Mouse (Mus musculus): ENCODE results near the gene Itgal. TPM values are rescaled to one million over a fixed set of nuclear protein-coding genes. Genes with fewer than 3 reads are reported as not detected.

Gene Itgal
- polyA plus RNA-seq, 1 experiment from 2014 or later = 0.59 TPM

DNA sequence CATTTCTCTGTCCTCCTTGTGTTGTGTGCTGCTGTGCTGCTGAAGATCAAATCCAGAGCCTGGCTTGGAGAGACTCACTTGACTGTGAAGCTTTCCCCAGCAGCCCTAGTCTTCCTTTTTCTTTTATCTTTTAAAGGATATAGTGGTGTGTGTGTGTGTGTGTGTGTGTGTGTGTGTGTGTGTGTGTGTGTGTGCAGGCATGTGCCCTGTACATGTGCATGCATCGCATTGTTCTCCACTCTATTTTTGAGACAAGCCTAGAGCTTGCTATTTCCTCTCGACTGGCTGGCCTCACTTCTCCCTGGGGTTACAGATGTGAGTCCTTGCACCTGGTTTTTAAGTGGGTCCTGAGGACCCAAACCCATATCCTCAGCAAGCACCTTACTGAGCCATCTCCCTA is 13.9 kb upstream of the Itgal start:
- no peak overlapping the region for H3K27ac ChIP-seq (replicated peaks; ENCODE audit: low read depth, low read length)
- ATAC-seq (replicated peaks; ENCODE audit: insufficient number of reproducible peaks, low FRiP score, low TSS enrichment, low read depth) (no peak), DNase-seq (ENCODE audit: low spot score) (no peak)
- no peaks in the 10 kb centered on the region for H3K27me3 ChIP-seq (ENCODE audit: control insufficient read depth, insufficient read depth, low read length)
- 91% methylated on average over 2 of the region's 2 CpGs for WGBS
- no peaks in the 10 kb centered on the region for H3K4me1 ChIP-seq (ENCODE audit: control insufficient read depth, insufficient read depth, low read length)
- H3K36me3 ChIP-seq (replicated peaks; ENCODE audit: control insufficient read depth, insufficient read depth, low read depth, low read length) = no peaks in the 10 kb centered on the region
- no peak overlapping the region for H3K4me2 ChIP-seq (ENCODE audit: low read depth, low read length)
- H3K9me3 ChIP-seq (replicated peaks; ENCODE audit: control insufficient read depth, low read length) = no peaks in the 10 kb centered on the region
- no peak overlapping the region for H3K9ac ChIP-seq (replicated peaks; ENCODE audit: low read length)
- no peak overlapping the region for H3K4me3 ChIP-seq (ENCODE audit: low read depth, low read length)

DNA sequence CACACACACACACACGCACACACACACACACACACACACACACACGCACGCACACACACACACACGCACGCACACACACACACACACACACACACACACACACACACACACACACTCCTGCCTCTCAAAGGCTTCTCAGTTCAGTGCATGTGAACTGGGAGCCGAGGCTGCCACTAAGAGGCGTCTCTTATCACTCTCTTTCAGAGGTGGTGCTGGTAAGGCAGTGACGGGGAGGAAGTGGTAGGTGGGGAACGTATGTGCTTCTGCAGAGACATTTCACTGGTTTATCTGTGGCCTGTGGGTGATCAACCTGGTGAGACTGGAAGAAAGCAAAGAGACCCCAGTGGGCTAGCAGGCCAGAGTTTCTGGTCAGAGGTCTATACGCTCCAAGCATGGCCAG is 10.9 kb upstream of the Itgal start:
- WGBS = 88% methylated on average over 6 of the region's 10 CpGs
- Histone ChIP-seq H3K4me1 (ENCODE audit: control insufficient read depth, insufficient read depth, low read length) (no peaks in the 10 kb centered on the region), H3K4me3 (ENCODE audit: low read depth, low read length) (no peak overlapping the region), H3K9me3 (replicated peaks; ENCODE audit: control insufficient read depth, low read length) (peaks cover 3% of the 10 kb centered on the region; the same call in 1 of the 2 replicates), H3K27ac (replicated peaks; ENCODE audit: low read depth, low read length) (no peak overlapping the region), H3K27me3 (ENCODE audit: control insufficient read depth, insufficient read depth, low read length) (no peaks in the 10 kb centered on the region), H3K36me3 (replicated peaks; ENCODE audit: control insufficient read depth, insufficient read depth, low read depth, low read length) (no peaks in the 10 kb centered on the region), H3K9ac (replicated peaks; ENCODE audit: low read length) (no peak overlapping the region), H3K4me2 (ENCODE audit: low read depth, low read length) (no peak overlapping the region)
- DNase-seq (ENCODE audit: low spot score) (no peak), ATAC-seq (replicated peaks; ENCODE audit: insufficient number of reproducible peaks, low FRiP score, low TSS enrichment, low read depth) (no peak)

DNA sequence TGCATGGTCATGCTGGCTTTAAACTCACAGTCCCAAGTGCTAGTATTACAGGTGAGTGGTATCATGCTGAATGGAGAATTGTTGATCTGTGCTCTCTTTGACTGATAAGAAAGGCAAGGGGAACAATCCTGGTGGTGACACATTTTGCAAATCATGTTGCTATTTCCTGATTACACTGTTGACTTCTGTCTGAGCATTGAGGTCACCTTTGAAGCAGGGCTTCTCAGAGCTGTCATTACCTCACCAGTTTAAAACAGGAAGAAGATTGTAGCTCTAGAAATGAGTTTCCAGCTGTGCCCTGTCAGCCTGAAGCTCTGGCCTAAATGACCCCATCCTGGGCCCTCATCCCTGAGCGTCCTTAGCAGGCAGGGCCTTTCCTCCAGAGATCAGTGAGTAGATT is 8.1 kb upstream of the Itgal start:
- no peak overlapping the region for H3K27ac ChIP-seq (replicated peaks; ENCODE audit: low read depth, low read length)
- no peak overlapping the region for H3K4me3 ChIP-seq (ENCODE audit: low read depth, low read length)
- H3K27me3 ChIP-seq (ENCODE audit: control insufficient read depth, insufficient read depth, low read length) = no peaks in the 10 kb centered on the region
- H3K36me3 ChIP-seq (replicated peaks; ENCODE audit: control insufficient read depth, insufficient read depth, low read depth, low read length) = no peaks in the 10 kb centered on the region
- DNase-seq (ENCODE audit: low spot score) (no peak), ATAC-seq (replicated peaks; ENCODE audit: insufficient number of reproducible peaks, low FRiP score, low TSS enrichment, low read depth) (no peak)
- no peak overlapping the region for H3K9ac ChIP-seq (replicated peaks; ENCODE audit: low read length)
- 68% methylated on average over 1 of the region's 1 CpGs for WGBS
- no peaks in the 10 kb centered on the region for H3K4me1 ChIP-seq (ENCODE audit: control insufficient read depth, insufficient read depth, low read length)
- H3K4me2 ChIP-seq (ENCODE audit: low read depth, low read length) = no peak overlapping the region
- H3K9me3 ChIP-seq (replicated peaks; ENCODE audit: control insufficient read depth, low read length) = peaks cover 3% of the 10 kb centered on the region; the same call in 1 of the 2 replicates

DNA sequence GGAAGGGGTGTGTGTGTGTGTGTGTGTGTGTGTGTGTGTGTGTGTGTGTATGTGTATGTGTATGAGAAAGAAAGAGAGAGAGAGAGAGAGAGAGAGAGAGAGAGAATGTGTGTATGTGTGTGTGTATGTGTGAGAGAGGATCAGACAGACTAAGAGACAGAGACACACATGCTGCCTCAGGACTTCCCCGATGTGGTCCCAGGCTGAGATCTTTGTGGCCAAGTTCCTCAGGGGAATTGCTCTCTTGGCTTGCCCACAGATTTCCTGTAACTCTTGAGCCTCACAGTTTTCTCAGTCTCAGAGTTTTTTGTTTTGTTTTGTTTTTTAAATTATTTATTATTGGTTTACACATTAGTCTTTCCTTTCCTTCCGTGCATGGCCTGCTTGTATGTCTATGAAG is 6.8 kb upstream of the Itgal start:
- 77% methylated on average over 2 of the region's 2 CpGs for WGBS
- H3K4me3 ChIP-seq (ENCODE audit: low read depth, low read length) = no peak overlapping the region
- no peak overlapping the region for H3K27ac ChIP-seq (replicated peaks; ENCODE audit: low read depth, low read length)
- no peak overlapping the region for H3K4me2 ChIP-seq (ENCODE audit: low read depth, low read length)
- no peaks in the 10 kb centered on the region for H3K27me3 ChIP-seq (ENCODE audit: control insufficient read depth, insufficient read depth, low read length)
- DNase-seq (ENCODE audit: low spot score) (no peak), ATAC-seq (replicated peaks; ENCODE audit: insufficient number of reproducible peaks, low FRiP score, low TSS enrichment, low read depth) (no peak)
- H3K9ac ChIP-seq (replicated peaks; ENCODE audit: low read length) = no peak overlapping the region
- no peaks in the 10 kb centered on the region for H3K36me3 ChIP-seq (replicated peaks; ENCODE audit: control insufficient read depth, insufficient read depth, low read depth, low read length)
- H3K9me3 ChIP-seq (replicated peaks; ENCODE audit: control insufficient read depth, low read length) = peaks cover 3% of the 10 kb centered on the region; the same call in 1 of the 2 replicates
- H3K4me1 ChIP-seq (ENCODE audit: control insufficient read depth, insufficient read depth, low read length) = no peaks in the 10 kb centered on the region

DNA sequence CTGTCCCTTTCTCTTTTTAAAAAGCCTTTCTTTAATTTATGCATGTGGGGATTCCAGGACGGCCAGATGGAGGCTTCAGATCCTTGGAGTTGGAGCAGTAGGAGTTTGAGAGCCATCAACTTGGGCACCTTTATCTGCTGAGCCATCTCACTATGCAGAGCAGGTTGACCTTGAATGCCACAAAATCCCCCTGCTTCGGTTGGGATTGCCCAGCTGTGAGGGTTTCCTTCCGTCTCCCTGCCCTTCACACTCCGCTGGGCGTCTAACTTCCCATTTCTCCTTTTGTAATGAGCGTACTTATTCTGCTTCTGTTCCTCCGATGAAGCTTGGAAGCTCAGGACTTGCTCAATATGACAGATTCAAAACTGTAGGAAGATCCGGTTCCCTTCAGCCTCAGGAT is 5.9 kb upstream of the Itgal start:
- 62% methylated on average over 8 of the region's 8 CpGs for WGBS
- Histone ChIP-seq H3K36me3 (replicated peaks; ENCODE audit: control insufficient read depth, insufficient read depth, low read depth, low read length) (no peaks in the 10 kb centered on the region), H3K27me3 (ENCODE audit: control insufficient read depth, insufficient read depth, low read length) (no peaks in the 10 kb centered on the region)

DNA sequence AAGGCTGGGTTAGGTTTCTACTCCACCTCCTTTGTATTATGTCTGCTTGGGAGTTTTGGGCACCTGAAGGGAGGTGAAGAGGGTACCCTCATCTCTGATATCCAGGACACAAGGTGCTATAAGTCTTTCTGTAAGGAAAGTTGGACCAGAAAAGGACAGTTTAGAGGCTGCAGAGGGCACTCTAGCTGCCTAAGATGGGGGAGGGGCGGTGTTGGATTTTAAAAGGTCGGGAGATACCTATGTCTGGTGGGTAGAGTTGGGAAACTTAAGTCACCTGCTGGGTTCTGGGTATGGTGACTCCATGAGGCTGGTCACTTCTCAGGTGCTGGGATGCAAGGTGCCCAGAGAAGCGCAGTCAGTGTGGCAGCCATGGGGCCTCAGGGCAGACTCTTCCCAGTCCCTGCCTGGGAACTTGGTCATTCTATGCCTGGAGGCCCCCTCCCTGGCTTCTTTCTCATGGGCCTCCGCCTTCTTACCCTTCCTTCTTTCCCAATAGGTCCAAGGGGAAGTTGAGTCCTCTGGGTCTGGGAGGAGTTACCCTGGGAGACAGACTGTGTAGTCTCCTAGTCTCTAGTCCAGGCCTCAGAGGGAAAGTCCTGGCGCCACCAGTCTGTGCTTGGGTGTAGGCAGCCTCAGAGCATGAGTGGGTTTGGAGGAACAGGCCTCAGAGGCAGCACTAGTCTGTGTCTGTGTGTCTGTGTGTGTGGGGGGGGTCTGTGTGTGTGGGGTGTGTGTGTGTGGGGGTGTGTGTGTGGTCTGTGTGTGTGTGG is 911 bp downstream of the Itgal start:
- H3K27me3 ChIP-seq (ENCODE audit: control insufficient read depth, insufficient read depth, low read length) = no peaks in the 10 kb centered on the region
- no peak overlapping the region for H3K27ac ChIP-seq (replicated peaks; ENCODE audit: low read depth, low read length)
- H3K36me3 ChIP-seq (replicated peaks; ENCODE audit: control insufficient read depth, insufficient read depth, low read depth, low read length) = no peaks in the 10 kb centered on the region
- no peaks in the 10 kb centered on the region for H3K9me3 ChIP-seq (replicated peaks; ENCODE audit: control insufficient read depth, low read length)
- DNase-seq (ENCODE audit: low spot score) (no peak), ATAC-seq (replicated peaks; ENCODE audit: insufficient number of reproducible peaks, low FRiP score, low TSS enrichment, low read depth) (no peak)
- no peak overlapping the region for H3K4me3 ChIP-seq (ENCODE audit: low read depth, low read length)
- H3K4me2 ChIP-seq (ENCODE audit: low read depth, low read length) = no peak overlapping the region
- H3K9ac ChIP-seq (replicated peaks; ENCODE audit: low read length) = no peak overlapping the region
- no peaks in the 10 kb centered on the region for H3K4me1 ChIP-seq (ENCODE audit: control insufficient read depth, insufficient read depth, low read length)
- 76% methylated on average over 5 of the region's 5 CpGs for WGBS

More for the DNA sequence above, 5.9 kb upstream of the Itgal start:
- no peak overlapping the region for H3K4me2 ChIP-seq (ENCODE audit: low read depth, low read length)
- H3K4me3 ChIP-seq (ENCODE audit: low read depth, low read length) = no peak overlapping the region
- ATAC-seq (replicated peaks; ENCODE audit: insufficient number of reproducible peaks, low FRiP score, low TSS enrichment, low read depth) = no peak
- H3K4me1 ChIP-seq (ENCODE audit: control insufficient read depth, insufficient read depth, low read length) = no peaks in the 10 kb centered on the region
- no peak for DNase-seq (ENCODE audit: low spot score)
- peaks cover 3% of the 10 kb centered on the region; the same call in 1 of the 2 replicates for H3K9me3 ChIP-seq (replicated peaks; ENCODE audit: control insufficient read depth, low read length)
- no peak overlapping the region for H3K9ac ChIP-seq (replicated peaks; ENCODE audit: low read length)
- H3K27ac ChIP-seq (replicated peaks; ENCODE audit: low read depth, low read length) = no peak overlapping the region

DNA sequence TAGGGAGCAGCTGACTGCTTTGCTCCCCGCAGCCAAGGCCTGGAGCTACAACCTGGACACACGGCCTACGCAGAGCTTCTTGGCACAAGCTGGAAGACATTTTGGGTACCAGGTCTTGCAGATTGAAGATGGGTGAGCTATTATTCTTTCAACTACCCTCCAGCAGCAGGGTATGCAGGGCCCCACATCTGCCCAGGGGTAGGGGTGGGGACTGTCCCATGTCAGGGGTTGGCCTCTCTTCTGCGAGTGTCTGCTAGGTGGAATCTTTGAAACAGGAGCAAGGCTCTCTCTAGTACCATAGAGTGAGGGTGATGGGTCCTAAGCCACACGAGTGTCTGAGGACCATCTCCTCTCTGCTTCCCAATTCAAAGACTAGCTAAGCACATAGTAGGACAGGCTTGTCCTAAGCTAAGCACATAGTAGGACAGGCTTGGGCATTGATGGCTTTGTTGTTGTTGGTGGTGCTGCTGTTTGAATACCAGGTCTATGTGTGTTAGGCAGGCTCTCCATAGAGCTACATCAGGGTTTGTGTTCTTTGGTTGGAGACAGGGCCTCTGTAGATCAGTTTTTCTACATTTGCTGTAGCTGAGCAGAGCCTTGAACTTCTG is 1.6 kb downstream of the Itgal start:
- H3K36me3 ChIP-seq (replicated peaks; ENCODE audit: control insufficient read depth, insufficient read depth, low read depth, low read length) = no peaks in the 10 kb centered on the region
- H3K27me3 ChIP-seq (ENCODE audit: control insufficient read depth, insufficient read depth, low read length) = no peaks in the 10 kb centered on the region
- H3K4me3 ChIP-seq (ENCODE audit: low read depth, low read length) = no peak overlapping the region
- H3K4me1 ChIP-seq (ENCODE audit: control insufficient read depth, insufficient read depth, low read length) = no peaks in the 10 kb centered on the region
- no peak overlapping the region for H3K27ac ChIP-seq (replicated peaks; ENCODE audit: low read depth, low read length)
- no peaks in the 10 kb centered on the region for H3K9me3 ChIP-seq (replicated peaks; ENCODE audit: control insufficient read depth, low read length)
- no peak overlapping the region for H3K9ac ChIP-seq (replicated peaks; ENCODE audit: low read length)
- 95% methylated on average over 5 of the region's 5 CpGs for WGBS
- ATAC-seq (replicated peaks; ENCODE audit: insufficient number of reproducible peaks, low FRiP score, low TSS enrichment, low read depth) (no peak), DNase-seq (ENCODE audit: low spot score) (no peak)
- H3K4me2 ChIP-seq (ENCODE audit: low read depth, low read length) = no peak overlapping the region

DNA sequence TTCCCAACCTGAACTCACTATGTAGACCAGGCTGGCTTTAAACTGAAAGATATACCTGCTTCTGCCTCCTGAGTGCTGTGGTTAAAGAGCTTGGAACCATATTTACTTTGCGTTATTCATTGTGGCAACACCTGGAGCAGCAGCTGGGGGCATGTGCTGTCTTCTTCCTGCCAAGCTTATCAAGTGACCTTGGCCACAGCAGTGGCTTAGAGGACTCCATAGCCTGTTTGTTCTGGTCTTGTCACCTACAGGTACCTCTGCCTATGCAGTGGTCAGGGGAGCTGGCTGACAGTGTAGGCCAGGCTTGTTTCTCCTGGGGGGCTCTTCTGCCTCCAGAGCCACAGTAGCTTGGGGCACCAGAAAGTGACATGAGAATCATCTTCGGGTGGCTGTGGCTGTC is 12.4 kb downstream of the Itgal start:
- Histone ChIP-seq H3K27ac (replicated peaks; ENCODE audit: low read depth, low read length) (no peak overlapping the region), H3K4me3 (ENCODE audit: low read depth, low read length) (no peak overlapping the region), H3K36me3 (replicated peaks; ENCODE audit: control insufficient read depth, insufficient read depth, low read depth, low read length) (no peaks in the 10 kb centered on the region), H3K27me3 (ENCODE audit: control insufficient read depth, insufficient read depth, low read length) (no peaks in the 10 kb centered on the region), H3K4me1 (ENCODE audit: control insufficient read depth, insufficient read depth, low read length) (no peaks in the 10 kb centered on the region; the same call in 1 of the 2 replicates), H3K9me3 (replicated peaks; ENCODE audit: control insufficient read depth, low read length) (no peaks in the 10 kb centered on the region), H3K9ac (replicated peaks; ENCODE audit: low read length) (no peak overlapping the region), H3K4me2 (ENCODE audit: low read depth, low read length) (no peak overlapping the region)
- DNase-seq (ENCODE audit: low spot score) (no peak), ATAC-seq (replicated peaks; ENCODE audit: insufficient number of reproducible peaks, low FRiP score, low TSS enrichment, low read depth) (no peak)
- WGBS = 89% methylated on average over 2 of the region's 2 CpGs
